Mouse (Mus musculus): ENCODE measurements at regions not wholly inside any gene's neighbourhood (a gene's known extent, or its start where the extent isn't known, plus 50 kb on each side); places are given as distances from the start of the nearest gene placed in this dataset.

DNA sequence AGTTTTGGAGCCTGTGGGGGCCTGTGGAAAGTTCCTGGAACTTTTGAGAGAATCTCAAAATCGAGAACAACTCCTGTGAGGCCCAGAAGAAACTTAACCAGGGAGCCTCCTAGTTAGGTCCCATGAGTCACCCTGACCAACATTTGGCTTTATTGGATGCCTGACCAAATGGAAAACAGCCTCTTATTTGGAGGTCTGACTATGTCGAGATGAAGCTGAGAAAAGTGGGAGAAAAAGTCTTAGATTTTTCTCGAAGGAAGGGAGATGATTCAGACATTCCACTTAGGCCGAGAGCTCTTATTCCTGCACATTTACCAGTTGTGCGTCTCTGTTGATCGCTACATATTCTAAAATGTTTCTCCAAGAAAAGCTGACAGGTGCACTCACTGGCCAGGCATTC is 83.0 kb upstream of the E030018B13Rik start:
- TF ChIP-seq MYOD1 (IDR thresholded peaks at IDR 0.05; ENCODE audit: control insufficient read depth in 1 of 3, insufficient read length in 2 of 3, low read depth in 2 of 3) (no peak), POLR2A (IDR thresholded peaks at IDR 0.05; ENCODE audit: insufficient read length, low read depth) (no peak)

Data from myocyte (in vitro differentiated cells).